Mouse (Mus musculus) heart, adult 2 months (tissue): ENCODE measurements around the gene Coro1c. TPM values are rescaled to one million over a fixed set of nuclear protein-coding genes. Genes with fewer than 3 reads are reported as not detected.

Source experiments
- DNase-seq, 2 experiments: peaks; one replicate each; pipeline ENCODE4 v3.0.0; 2021
- H3K27ac ChIP-seq: fragments of 200-600 bp; 2 replicates; pipeline ENCODE4 v1.8.1; 2022
- H3K27me3 ChIP-seq: fragments of 200-500 bp; 2 replicates; pipeline ENCODE4 v1.6.1; 2012; ENCODE audit warnings: mild to moderate bottlenecking, low read length, inconsistent platforms, mixed read lengths; ENCODE audit not compliant: control insufficient read depth, insufficient read depth
- H3K36me3 ChIP-seq: fragments of 200-500 bp; 2 replicates; pipeline ENCODE4 v1.6.1; 2012; ENCODE audit warnings: low read length, inconsistent platforms; ENCODE audit not compliant: control insufficient read depth, insufficient read depth
- H3K4me1 ChIP-seq: fragments of 200-500 bp; 2 replicates; pipeline ENCODE4 v1.6.1; 2011; ENCODE audit warnings: low read length; ENCODE audit not compliant: control insufficient read depth, insufficient read depth
- H3K4me3 ChIP-seq: fragments of 200-600 bp; 2 replicates; pipeline ENCODE4 v1.8.1; 2022
- H3K79me2 ChIP-seq: fragments of 200-500 bp; replicated peaks from 2 replicates; pipeline ENCODE4 v1.6.1; 2012; ENCODE audit warnings: mild to moderate bottlenecking, inconsistent platforms, low read length, moderate library complexity, mixed read lengths; ENCODE audit not compliant: control insufficient read depth, insufficient read depth
- H3K9ac ChIP-seq: fragments of 200-500 bp; 2 replicates; pipeline ENCODE4 v1.6.1; 2012; ENCODE audit warnings: low read depth, mild to moderate bottlenecking, control low read depth, inconsistent platforms, low read length, mixed read lengths
- CTCF ChIP-seq: fragments of 200-600 bp; IDR thresholded peaks from 2 replicates; pipeline ENCODE4 v1.8.1; 2022; ENCODE audit warnings: antibody characterized with exemption, mild to moderate bottlenecking, moderate library complexity
- EP300 ChIP-seq: fragments of 200-500 bp; IDR thresholded peaks from 2 replicates; pipeline ENCODE4 v1.6.1; 2011; ENCODE audit warnings: low read depth, low read length, control low read depth; ENCODE audit not compliant: insufficient read depth
- POLR2A ChIP-seq: fragments of 200-500 bp; IDR thresholded peaks from 2 replicates; pipeline ENCODE4 v1.6.1; 2011; ENCODE audit warnings: mild to moderate bottlenecking, low read depth, low read length, control low read depth; ENCODE audit not compliant: insufficient read depth
- WGBS: fragments of 180-500 bp; shearing (Covaris S2); methylation state at CpG from one replicate; pipeline ENCODE4 v1.1.7; 2018; 5-methylcytosine and 5-hydroxymethylcytosine counted together
- intact Hi-C: fragments of 180-260 bp; cut with DNase I; formaldehyde crosslinking; loops from one replicate; pipeline ENCODE4 v1.15.1; 2025
- polyA plus RNA-seq: library from polyadenylated mRNA; depleted of rRNA; stranded (reverse); fragments of >200 nt; gene quantifications from 2 replicates; pipeline ENCODE4 v1.2.3, GENCODE M21; 2012
- total RNA-seq, 2 experiments: library from RNA; stranded (reverse); gene quantifications; 2 replicates each; pipeline ENCODE4 v1.2.3; 2021

Coro1c gene
- total and polyA plus RNA-seq, 3 experiments, result 24.1 to 30.1 (median 24.6) TPM

GRCm38 (mm10) chr5:113932310-113932709, 23.8 kb upstream of the Coro1c start:
- intact Hi-C loops, result no loop called here
- H3K9ac ChIP-seq, result no peak overlapping the region
- TF ChIP-seq EP300, result no peak
- TF ChIP-seq POLR2A, result no peak
- WGBS, result 87% methylated on average over 3 of the region's 3 CpGs
- H3K36me3 ChIP-seq, result peaks cover 2% of the 10 kb centered on the region; the same call in 1 of the 2 replicates
- H3K27ac ChIP-seq, result no peak overlapping the region
- H3K79me2 ChIP-seq, result no peaks in the 10 kb centered on the region
- no peak overlapping the region for H3K4me3 ChIP-seq
- no peak for DNase-seq
- H3K4me1 ChIP-seq, result peaks cover 10% of the 10 kb centered on the region
- H3K27me3 ChIP-seq, result no peaks in the 10 kb centered on the region

GRCm38 (mm10) chr5:113930648-113931609, 22.4 kb upstream of the Coro1c start:
- Histone ChIP-seq H3K4me3 (peak overlapping the region; percentile 3; the same call in 1 of the 2 replicates), H3K4me1 (peaks cover 10% of the 10 kb centered on the region), H3K27ac (peak overlapping the region; percentile 81), H3K9ac (peak overlapping the region; percentile 14), H3K79me2 (no peaks in the 10 kb centered on the region), H3K36me3 (peaks cover 2% of the 10 kb centered on the region; the same call in 1 of the 2 replicates), H3K27me3 (no peaks in the 10 kb centered on the region)
- no peak for TF ChIP-seq CTCF
- TF ChIP-seq EP300, result peak; percentile 91
- no peak for TF ChIP-seq POLR2A
- 10% methylated on average over 18 of the region's 18 CpGs for WGBS
- intact Hi-C loops, result loop anchor here (1.0 to 2.0 kb wide), 2 partner anchors 24 to 77 kb away; no protein-coding TSS in a partner anchor
- DNase-seq, result peak; percentile 79 to 90

GRCm38 (mm10) chr5:113929950-113930647, 21.5 kb upstream of the Coro1c start:
- intact Hi-C loops, result loop anchor here (1.0 to 2.0 kb wide), 3 partner anchors 19 to 76 kb away; no protein-coding TSS in a partner anchor
- Histone ChIP-seq H3K4me3 (no peak overlapping the region; the same call in 1 of the 2 replicates), H3K27ac (peak overlapping the region; percentile 75), H3K79me2 (no peaks in the 10 kb centered on the region), H3K4me1 (peaks cover 12% of the 10 kb centered on the region), H3K9ac (peak overlapping the region; percentile 22), H3K27me3 (no peaks in the 10 kb centered on the region), H3K36me3 (peaks cover 2% of the 10 kb centered on the region; the same call in 1 of the 2 replicates)
- 21% methylated on average over 10 of the region's 10 CpGs for WGBS
- TF ChIP-seq POLR2A, result 0 out of 2 replicates have a peak, but pooled peaks have one; percentile 18
- TF ChIP-seq CTCF, result no peak
- TF ChIP-seq EP300, result 0 out of 2 replicates have a peak, but pooled peaks have one; percentile 7
- DNase-seq, result peak; percentile 69 to 73

- TF ChIP-seq CTCF, result peak; percentile 51
- no peak for TF ChIP-seq POLR2A
- Histone ChIP-seq H3K4me3 (no peak overlapping the region), H3K4me1 (peaks cover 12% of the 10 kb centered on the region), H3K36me3 (peaks cover 2% of the 10 kb centered on the region; the same call in 1 of the 2 replicates), H3K27ac (peak overlapping the region; percentile 75), H3K79me2 (no peaks in the 10 kb centered on the region), H3K9ac (peak overlapping the region; percentile 22), H3K27me3 (no peaks in the 10 kb centered on the region)
- intact Hi-C loops, result loop anchor here (2.0 kb wide), 1 partner anchor 19 kb away; no protein-coding TSS in a partner anchor
- WGBS, result 52% methylated on average over 10 of the region's 10 CpGs
- no peak for DNase-seq
Observed at GRCm38 (mm10) chr5:113929526-113929925, 21.0 kb upstream of the Coro1c start.

- Histone ChIP-seq H3K79me2 (no peaks in the 10 kb centered on the region), H3K4me1 (peaks cover 4% of the 10 kb centered on the region), H3K36me3 (no peaks in the 10 kb centered on the region), H3K27ac (no peak overlapping the region), H3K27me3 (no peaks in the 10 kb centered on the region), H3K9ac (no peak overlapping the region), H3K4me3 (no peak overlapping the region)
- DNase-seq, result no peak
- 79% methylated on average over 4 of the region's 4 CpGs for WGBS
- TF ChIP-seq POLR2A, result no peak
- no peak for TF ChIP-seq EP300
- no peak for TF ChIP-seq CTCF
- intact Hi-C loops, result no loop called here
Observed at GRCm38 (mm10) chr5:113924608-113925007, 16.1 kb upstream of the Coro1c start.
